Mouse (Mus musculus) cerebellum, adult 9-10 months (tissue): ENCODE measurements around the gene Ppcs.
A peak's percentile ranks its signal among the peaks of the same experiment; 100 is the strongest.

ENCODE experiments used
- DNase-seq: peaks from one replicate; pipeline ENCODE4 v3.0.0; 2022

Gene Ppcs

GRCm38 (mm10) chr4:119422294-119422964, at the start of gene Ppcs, which contains the start of gene Zmynd12:
Ppcs (minus strand) TSS chr4:119422420.
Zmynd12 (plus strand) TSS chr4:119422814.
- DNase-seq: peak; percentile 94

GRCm38 (mm10) chr4:119467720-119468380, 45.6 kb upstream of the Ppcs start:
- peak; percentile 64 for DNase-seq

GRCm38 (mm10) chr4:119465841-119466240, 43.6 kb upstream of the Ppcs start:
- DNase-seq: no peak

- no peak for DNase-seq
Observed at GRCm38 (mm10) chr4:119463756-119464419, 41.7 kb upstream of the Ppcs start.

GRCm38 (mm10) chr4:119462858-119463755, 40.9 kb upstream of the Ppcs start:
- peak; percentile 88 for DNase-seq

GRCm38 (mm10) chr4:119462457-119462856, 40.2 kb upstream of the Ppcs start:
- no peak for DNase-seq

GRCm38 (mm10) chr4:119460728-119461141, 38.5 kb upstream of the Ppcs start:
- peak; percentile 92 for DNase-seq

- DNase-seq: peak; percentile 65
Observed at GRCm38 (mm10) chr4:119460296-119460695, 38.1 kb upstream of the Ppcs start.

GRCm38 (mm10) chr4:119453533-119453932, 31.3 kb upstream of the Ppcs start:
- no peak for DNase-seq

- no peak for DNase-seq
Observed at GRCm38 (mm10) chr4:119453128-119453527, 30.9 kb upstream of the Ppcs start.

- DNase-seq: no peak
Observed at GRCm38 (mm10) chr4:119450436-119450835, 28.2 kb upstream of the Ppcs start.

- DNase-seq: no peak
Observed at GRCm38 (mm10) chr4:119447786-119448185, 25.6 kb upstream of the Ppcs start.

- no peak for DNase-seq
Observed at GRCm38 (mm10) chr4:119447261-119447660, 25.0 kb upstream of the Ppcs start.

- DNase-seq: no peak
Observed at GRCm38 (mm10) chr4:119442539-119442938, 20.3 kb upstream of the Ppcs start.

- no peak for DNase-seq
Observed at GRCm38 (mm10) chr4:119441836-119442235, 19.6 kb upstream of the Ppcs start.

GRCm38 (mm10) chr4:119437936-119438335, 15.7 kb upstream of the Ppcs start:
- no peak for DNase-seq

- DNase-seq: peak; percentile 85
Observed at GRCm38 (mm10) chr4:119430678-119431077, 8.5 kb upstream of the Ppcs start.

GRCm38 (mm10) chr4:119427680-119428079, 5.5 kb upstream of the Ppcs start:
- DNase-seq: no peak

- no peak for DNase-seq
Observed at GRCm38 (mm10) chr4:119425601-119426000, 3.4 kb upstream of the Ppcs start.

- DNase-seq: no peak
Observed at GRCm38 (mm10) chr4:119425077-119425476, 2.9 kb upstream of the Ppcs start.

GRCm38 (mm10) chr4:119421921-119422293, 313 bp downstream of the Ppcs start:
- no peak for DNase-seq

GRCm38 (mm10) chr4:119421191-119421590, 1.0 kb downstream of the Ppcs start:
- no peak for DNase-seq

GRCm38 (mm10) chr4:119417894-119418293, 4.3 kb downstream of the Ppcs start:
- DNase-seq: no peak
